Mouse (Mus musculus): ENCODE results near the gene Aco2.
"Not testable (repeated sequence)": the region's sequence is repeated elsewhere in the genome, so short reads cannot be mapped to it uniquely, and the experiment has no call there.

Gene Aco2

GRCm38 (mm10) chr15:81879531-81880401 is 7.7 kb downstream of the Aco2 start:
- no peak for DNase-seq (ENCODE audit: low spot score in 2 of 2)

- DNase-seq (ENCODE audit: low spot score in 2 of 2), result no peak
Measured at GRCm38 (mm10) chr15:81882348-81882747, 10.2 kb downstream of the Aco2 start.

DNA sequence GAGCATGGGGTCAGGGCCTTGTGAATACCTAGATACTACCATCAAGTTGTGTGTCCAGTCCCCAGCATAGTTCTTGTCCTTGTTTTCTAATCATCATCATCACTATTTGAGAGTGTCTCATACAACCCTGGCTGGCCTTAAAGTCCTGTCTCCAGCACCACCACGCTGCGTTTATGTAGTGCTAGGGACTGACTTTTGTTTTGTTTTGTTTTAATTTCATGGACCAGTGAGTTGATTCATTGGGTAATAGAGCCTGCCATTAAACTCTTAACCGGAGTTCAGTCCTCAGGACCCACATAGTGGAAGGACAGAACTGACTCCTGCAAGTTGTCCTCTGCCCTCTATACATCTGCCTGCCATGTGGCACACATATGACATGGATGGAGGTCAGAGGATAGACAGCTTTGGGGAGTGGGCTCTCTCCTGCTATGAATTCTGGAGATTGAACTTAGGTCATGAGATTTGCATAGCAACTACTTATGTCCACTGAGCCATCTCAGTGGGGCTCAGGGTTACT is 13.4 kb downstream of the Aco2 start:
- no peak for DNase-seq (ENCODE audit: low spot score in 2 of 2)

GRCm38 (mm10) chr15:81886795-81887550 is 14.9 kb downstream of the Aco2 start:
- DNase-seq (ENCODE audit: low spot score in 2 of 2), result no peak

DNA sequence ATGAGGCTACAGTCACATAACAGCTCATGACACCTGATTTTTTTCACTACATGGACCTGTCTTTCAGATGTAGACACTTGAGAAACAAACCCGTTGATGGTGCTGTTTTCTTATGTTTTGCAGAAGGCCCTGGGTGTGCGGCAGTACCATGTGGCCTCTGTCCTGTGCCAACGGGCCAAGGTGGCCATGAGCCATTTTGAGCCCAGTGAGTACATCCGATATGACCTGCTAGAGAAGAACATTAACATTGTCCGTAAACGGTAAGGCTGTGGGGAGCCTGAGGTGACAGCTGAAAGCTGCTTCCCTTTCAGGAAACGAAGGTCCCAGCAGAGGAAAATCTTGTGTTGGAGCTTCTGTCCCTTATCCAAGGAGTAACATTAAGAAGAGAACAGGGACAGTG is 17.1 kb downstream of the Aco2 start:
- no peak for DNase-seq (ENCODE audit: low spot score in 2 of 2)

GRCm38 (mm10) chr15:81891140-81891802 is 19.2 kb downstream of the Aco2 start:
- no peak for DNase-seq (ENCODE audit: low spot score in 2 of 2)

DNA sequence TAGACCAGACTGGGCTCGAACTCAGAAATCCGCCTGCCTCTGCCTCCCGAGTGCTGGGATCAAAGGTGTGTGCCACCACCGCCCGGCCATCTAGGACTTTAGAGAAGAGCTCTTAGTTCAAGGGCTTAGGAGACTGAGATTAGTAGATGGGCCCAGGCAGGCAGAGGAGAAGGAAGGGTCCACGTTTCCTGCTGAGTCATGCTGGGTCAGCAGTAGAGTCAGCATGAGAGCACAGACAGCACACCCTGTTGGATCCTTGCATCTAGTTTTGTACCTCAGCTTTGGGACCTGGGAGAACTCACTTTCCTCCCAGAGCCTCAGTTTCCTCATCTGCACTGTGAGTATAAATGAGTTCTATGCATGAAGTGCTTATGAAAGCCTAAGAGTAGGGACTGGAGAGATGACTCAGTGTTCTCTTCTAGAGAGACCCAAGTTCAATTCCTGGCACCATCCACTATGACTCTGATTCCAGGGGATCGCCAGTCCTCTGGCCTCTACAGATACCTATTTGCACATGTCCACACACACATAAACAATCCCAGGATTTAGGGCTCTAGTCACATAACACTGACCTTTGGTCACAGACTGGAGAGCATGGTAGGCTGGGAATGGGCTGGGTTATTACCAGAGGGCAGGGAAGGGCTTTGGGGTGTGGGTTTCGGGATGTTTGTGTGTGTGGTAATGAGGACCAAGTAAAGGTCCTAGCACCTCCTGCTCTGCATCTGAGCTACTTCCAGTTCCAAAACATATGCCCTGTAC is 19.9 kb downstream of the Aco2 start:
- peak in 1 of 2 experiments; percentile 33 for DNase-seq (ENCODE audit: low spot score in 2 of 2)

DNA sequence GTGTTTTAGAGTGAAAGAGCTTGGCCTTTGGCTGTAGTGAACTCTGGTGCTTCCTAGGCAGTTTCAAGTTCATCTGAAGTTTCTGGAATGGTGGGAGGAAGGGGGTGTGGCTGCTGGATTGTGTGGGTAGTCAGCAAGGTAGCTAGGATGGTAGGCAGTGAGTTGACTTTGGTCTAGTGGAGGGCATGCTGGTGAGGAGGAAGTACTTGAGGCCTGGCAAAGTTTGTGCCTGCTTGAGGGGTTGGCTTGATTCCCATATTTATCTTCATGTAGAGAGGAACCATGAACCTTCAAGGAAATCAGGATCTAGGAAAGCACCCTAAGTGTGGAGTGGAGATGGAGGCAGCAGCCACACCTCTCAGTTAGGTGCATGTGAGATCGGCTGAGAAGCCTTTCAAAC is 21.9 kb downstream of the Aco2 start:
- no peak for DNase-seq (ENCODE audit: low spot score in 2 of 2)

- DNase-seq (ENCODE audit: low spot score in 2 of 2), result no peak
Measured at GRCm38 (mm10) chr15:81896407-81896806, 24.3 kb downstream of the Aco2 start.

DNA sequence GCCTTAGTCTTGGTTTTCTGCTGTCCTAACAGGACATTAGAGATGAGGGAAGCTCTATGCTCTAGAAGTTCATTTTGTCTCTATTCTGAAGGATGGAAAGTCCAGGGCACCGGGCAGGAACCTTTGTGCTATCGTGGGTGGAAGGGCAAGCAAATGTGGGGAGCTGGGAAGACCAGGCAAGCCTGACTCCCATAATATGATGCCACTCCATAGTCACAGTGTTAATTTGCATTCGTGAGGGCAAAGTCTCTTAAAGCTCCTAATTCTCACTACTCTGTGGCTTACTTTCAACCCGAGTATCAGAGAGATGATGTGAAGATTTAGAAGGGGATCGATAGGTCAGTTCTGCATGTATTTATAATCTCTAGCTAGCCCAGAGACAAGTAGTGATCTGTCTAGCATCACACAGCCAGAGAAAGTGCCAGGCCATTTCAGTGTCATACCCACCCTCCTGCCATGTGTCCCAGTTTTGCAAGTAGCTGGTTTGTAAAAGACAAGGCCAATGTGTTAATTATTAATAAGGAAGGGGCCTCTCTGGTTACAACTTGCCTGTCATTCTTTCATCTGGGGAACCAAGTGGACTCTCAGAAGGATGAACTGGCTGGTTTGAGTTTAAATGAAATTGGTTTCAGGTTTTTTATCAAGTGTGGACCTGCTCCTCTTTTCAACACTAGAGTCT is 25.6 kb downstream of the Aco2 start:
- DNase-seq (ENCODE audit: low spot score in 2 of 2), result no peak

DNA sequence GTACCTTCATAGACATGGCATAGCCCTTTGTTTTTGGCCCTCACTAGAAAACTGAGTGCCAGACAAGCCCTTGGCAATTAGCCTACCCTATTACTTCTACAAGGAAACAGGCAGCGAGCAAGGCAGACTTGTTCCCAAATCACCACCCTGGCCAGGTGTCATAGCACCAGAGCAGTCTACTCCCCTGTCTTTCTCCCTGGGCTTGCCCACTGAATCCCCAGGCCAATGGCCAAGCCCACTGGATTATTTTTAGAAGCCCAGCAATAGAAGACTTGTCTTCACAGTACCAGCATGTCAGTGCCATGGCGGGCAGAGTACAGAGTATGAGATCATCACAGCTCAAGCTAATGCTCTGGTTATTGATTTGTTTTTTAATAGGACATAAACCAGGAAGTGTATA is 26.6 kb downstream of the Aco2 start:
- DNase-seq (ENCODE audit: low spot score in 2 of 2), result no peak

GRCm38 (mm10) chr15:81904939-81905338 is 32.8 kb downstream of the Aco2 start:
- DNase-seq (ENCODE audit: low spot score in 2 of 2), result peak; percentile 68 to 88

DNA sequence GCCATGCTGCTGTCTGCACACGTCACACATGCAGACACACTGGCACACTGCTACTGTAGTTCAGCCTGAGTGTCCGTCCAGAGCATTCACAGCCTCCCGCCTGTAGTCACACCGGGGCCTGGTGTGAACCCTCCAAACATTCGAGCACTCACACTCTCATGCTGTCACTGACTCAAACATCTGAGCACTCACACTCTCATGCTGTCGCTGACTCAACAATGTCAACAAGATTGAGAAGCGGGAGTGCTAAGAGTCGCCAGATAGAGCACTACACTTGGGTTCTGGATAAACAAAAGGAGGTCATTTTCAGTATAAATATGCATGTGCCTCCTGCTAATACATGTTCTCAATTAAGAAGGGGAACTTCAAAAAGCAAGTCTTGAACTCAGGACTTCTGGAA is 35.8 kb downstream of the Aco2 start:
- DNase-seq (ENCODE audit: low spot score in 2 of 2), result no peak

- DNase-seq (ENCODE audit: low spot score in 2 of 2), result not testable (repeated sequence)
Measured at GRCm38 (mm10) chr15:81908767-81909166, 36.7 kb downstream of the Aco2 start.

DNA sequence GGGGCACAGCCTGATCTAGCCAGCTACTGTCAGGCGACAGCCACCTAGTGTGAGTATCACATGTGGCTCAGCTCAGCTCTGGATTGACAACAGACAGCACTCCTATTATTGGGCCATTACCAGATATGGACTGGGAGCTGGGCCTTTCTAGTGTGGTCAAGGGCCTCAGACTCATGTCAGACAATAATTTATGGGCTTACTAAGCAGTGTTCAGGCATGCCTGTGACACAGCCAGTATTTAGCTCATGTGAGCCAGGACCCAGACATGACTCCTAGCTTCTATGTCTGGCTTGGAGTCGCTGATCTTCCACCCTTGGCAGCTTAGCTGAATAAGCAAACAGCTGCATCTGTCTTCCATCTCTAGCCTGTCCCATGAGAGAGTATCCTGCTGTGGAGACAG is 40.4 kb downstream of the Aco2 start:
- no peak for DNase-seq (ENCODE audit: low spot score in 2 of 2)

DNA sequence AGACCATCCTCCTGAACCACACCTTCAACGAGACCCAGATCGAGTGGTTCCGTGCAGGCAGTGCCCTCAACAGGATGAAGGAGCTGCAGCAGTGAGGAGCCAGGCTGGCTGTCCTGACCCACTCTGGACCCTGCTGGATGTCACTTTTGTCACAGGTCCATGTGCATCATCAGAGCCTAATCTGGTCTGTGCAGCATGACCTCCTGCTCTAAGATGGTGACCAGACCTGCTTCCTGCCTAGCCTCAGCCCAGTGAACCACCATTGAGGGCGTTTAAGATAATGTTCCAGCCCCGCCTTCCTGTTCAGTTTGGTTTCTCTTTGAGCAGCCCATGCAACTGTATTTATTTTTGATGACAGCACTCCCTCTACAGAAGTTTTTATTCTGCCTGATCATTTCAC is 42.6 kb downstream of the Aco2 start:
- DNase-seq (ENCODE audit: low spot score in 2 of 2), result no peak

DNA sequence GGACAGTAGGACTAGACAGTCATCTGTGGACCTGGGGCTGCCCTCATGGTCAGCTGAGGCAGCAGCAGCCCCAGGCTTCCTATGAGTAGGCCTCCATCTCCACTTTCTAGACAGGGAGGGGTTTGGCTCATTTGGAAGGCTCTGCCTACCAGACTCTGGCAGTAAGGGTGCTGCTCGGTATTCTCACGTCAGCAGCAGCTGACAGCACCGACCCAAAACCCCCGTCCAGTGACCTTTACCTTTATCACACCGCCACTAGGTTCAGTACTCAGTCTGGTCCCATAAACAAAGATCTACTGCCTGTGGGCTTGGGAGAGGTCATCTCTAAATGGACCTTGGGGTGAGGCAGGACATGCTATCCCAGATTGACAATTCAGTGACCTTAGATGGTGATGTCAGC is 43.6 kb downstream of the Aco2 start:
- no peak for DNase-seq (ENCODE audit: low spot score in 2 of 2)

- DNase-seq (ENCODE audit: low spot score in 2 of 2), result no peak
Measured at GRCm38 (mm10) chr15:81917201-81917600, 45.1 kb downstream of the Aco2 start.

DNA sequence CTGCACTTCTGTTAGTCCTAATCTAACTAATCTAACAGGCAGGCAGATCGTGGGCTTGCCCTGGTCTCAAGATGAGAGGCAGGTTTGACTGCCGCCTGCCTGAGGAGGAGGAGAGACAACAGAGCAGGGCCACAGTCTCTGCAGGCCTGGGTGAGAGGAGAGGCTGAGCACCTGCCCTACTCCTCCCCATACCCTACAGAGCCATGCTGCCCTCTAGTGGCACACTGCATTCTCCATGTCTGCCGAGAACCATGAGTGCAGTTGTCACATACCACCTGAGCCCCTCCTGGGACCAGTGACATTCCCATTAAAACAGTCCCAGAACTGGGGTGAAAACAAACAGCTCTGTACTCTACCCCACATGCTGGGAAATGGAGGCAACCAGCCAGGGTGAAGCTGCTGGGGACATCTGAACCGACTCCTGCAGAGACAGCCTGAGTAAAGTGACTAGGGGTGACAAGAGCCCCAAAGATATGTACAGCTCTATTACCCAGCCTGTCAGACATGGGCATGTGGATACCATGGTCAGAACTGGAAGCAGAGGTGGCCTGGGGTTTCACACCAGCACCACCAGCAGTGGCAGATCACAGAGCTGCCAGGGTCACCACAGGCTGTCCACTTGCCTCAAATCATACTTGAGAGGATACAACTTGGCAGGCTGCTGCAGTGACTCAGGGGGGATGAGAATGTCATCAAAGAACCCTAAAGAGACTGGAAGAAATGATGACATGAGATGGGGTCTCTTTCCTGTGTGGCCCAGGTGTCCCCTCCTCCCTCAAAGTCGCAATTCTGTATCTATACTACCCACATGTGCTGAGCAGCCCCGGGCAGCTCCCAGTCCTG is 45.7 kb downstream of the Aco2 start:
- DNase-seq (ENCODE audit: low spot score in 2 of 2), result peak; percentile 72 to 89

GRCm38 (mm10) chr15:81919062-81919461 is 47.0 kb downstream of the Aco2 start:
- no peak for DNase-seq (ENCODE audit: low spot score in 2 of 2)

Data from spleen, postnatal 10 days (tissue).